Mouse (Mus musculus) small intestine, adult 2 months (tissue): ENCODE data around the gene Farp2.

Experiments
- CTCF ChIP-seq: fragments of 200-500 bp; IDR thresholded peaks from 2 replicates; pipeline ENCODE4 v1.5.1; 2012; ENCODE audit warnings: low read depth, mild to moderate bottlenecking, control low read depth, inconsistent platforms, low read length, moderate library complexity, mixed read lengths; ENCODE audit not compliant: insufficient replicate concordance, insufficient read length; ENCODE audit errors: extremely low read depth
- POLR2A ChIP-seq: fragments of 200-500 bp; IDR thresholded peaks from 2 replicates; pipeline ENCODE4 v1.6.1; 2012; ENCODE audit warnings: low read depth, mild to moderate bottlenecking, control low read depth, inconsistent platforms, low read length, moderate library complexity

GRCm38 (mm10) chr1:93547286-93547685 is 35.4 kb downstream of the Farp2 start:
- TF ChIP-seq CTCF (no peak), POLR2A (no peak)
